Mouse (Mus musculus) liver, adult 2 months (tissue): ENCODE results near the gene Znfx1.

Source experiments
- CTCF ChIP-seq: fragments of 200-500 bp; IDR thresholded peaks from 2 replicates; pipeline ENCODE4 v1.5.1; 2011; ENCODE audit warnings: low read depth, low read length, control low read depth
- POLR2A ChIP-seq: fragments of 200-500 bp; IDR thresholded peaks from 2 replicates; pipeline ENCODE4 v1.6.1; 2011; ENCODE audit warnings: low read length, control low read depth; ENCODE audit not compliant: insufficient read depth; ENCODE audit errors: extremely low read depth

DNA sequence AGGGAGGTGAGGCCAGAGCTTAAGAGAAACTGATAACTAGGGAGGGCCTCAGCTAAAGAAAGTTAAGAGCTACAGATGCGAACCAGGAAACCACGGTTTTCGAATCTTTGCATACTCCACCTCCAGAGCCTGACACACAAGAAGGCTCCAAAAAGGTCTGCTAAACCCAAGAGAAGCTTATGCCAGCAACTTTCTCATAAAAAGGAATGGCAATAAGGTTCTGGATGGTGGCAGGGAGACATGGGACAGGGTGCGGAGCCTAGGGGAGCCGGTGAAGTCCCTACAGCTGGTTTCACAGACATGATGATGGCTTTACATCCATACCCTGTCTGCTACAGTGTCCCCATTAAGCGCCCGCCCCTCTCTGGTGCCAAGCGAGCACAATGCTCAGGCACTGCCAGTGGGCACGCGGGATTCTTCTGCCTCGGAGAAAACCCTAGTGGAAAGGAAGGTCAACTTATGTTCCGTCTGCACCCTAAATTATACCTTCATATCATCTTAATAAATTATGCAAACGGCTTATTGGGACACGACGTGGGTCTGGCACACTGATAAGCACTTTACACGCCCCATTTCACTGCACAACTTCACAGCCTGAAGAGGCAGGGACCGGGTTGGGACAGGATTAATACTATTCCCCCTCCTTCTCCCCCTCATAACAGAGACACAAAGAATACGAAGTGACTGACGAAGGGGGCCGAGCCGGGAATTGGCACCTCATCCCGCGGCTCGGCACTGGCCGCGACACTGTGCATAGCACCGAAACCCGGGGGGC, 67.6 kb downstream of the Znfx1 start:
- no peak for TF ChIP-seq POLR2A
- TF ChIP-seq CTCF, result no peak
